Mouse (Mus musculus) liver, embryonic 11.5 days (tissue): ENCODE measurements around the gene Mapk14. TPM values are rescaled to one million over a fixed set of nuclear protein-coding genes. Genes with fewer than 3 reads are reported as not detected.

Source experiments
- ATAC-seq: fragments of 200-750 bp; cut with Nextera tagmentation; replicated peaks from 2 replicates; pipeline ENCODE4 v1.8.0; 2017; ENCODE audit warnings: moderate number of reproducible peaks, mild to moderate bottlenecking, moderate TSS enrichment, moderate library complexity; ENCODE audit not compliant: low FRiP score
- DNase-seq: peaks from one replicate; pipeline ENCODE4 v3.0.0-alpha.2; 2017; ENCODE audit warnings: low spot score
- H3K27ac ChIP-seq: fragments of 300-500 bp; sonication (generic); 2 replicates; pipeline ENCODE4 v1.5.1; 2014; ENCODE audit warnings: mild to moderate bottlenecking, low read depth, low read length, control low read depth
- H3K27me3 ChIP-seq: fragments of 300-500 bp; sonication (generic); replicated peaks from 2 replicates; pipeline ENCODE4 v1.6.1; 2014; ENCODE audit warnings: low read length, mixed read lengths; ENCODE audit not compliant: control insufficient read depth, insufficient read depth
- H3K36me3 ChIP-seq: fragments of 300-500 bp; sonication (generic); 2 replicates; pipeline ENCODE4 v1.6.1; 2014; ENCODE audit warnings: mild to moderate bottlenecking, low read length, moderate library complexity, mixed read lengths; ENCODE audit not compliant: control insufficient read depth, insufficient read depth
- H3K4me1 ChIP-seq: fragments of 300-500 bp; sonication (generic); replicated peaks from 2 replicates; pipeline ENCODE4 v1.6.1; 2014; ENCODE audit warnings: low read length, mixed read lengths; ENCODE audit not compliant: control insufficient read depth, insufficient read depth
- H3K4me2 ChIP-seq: fragments of 300-500 bp; sonication (generic); 2 replicates; pipeline ENCODE4 v1.6.1; 2014; ENCODE audit warnings: mild to moderate bottlenecking, control low read depth, moderate library complexity
- H3K4me3 ChIP-seq: fragments of 300-500 bp; sonication (generic); 2 replicates; pipeline ENCODE4 v1.5.1; 2014; ENCODE audit warnings: low read depth, low read length, control low read depth
- H3K9ac ChIP-seq: fragments of 300-500 bp; sonication (generic); 2 replicates; pipeline ENCODE4 v1.6.1; 2014; ENCODE audit warnings: low read depth, low read length, control low read depth
- H3K9me3 ChIP-seq: fragments of 300-500 bp; sonication (generic); 2 replicates; pipeline ENCODE4 v1.6.1; 2016; ENCODE audit warnings: low read length, inconsistent platforms, mixed read lengths; ENCODE audit not compliant: control insufficient read depth
- WGBS: fragments of 180-500 bp; shearing (Covaris S2); extraction: QIAGEN DNeasy Blood & Tissue Kit; methylation state at CpG from one replicate; pipeline ENCODE4 v1.1.7; 2014; 5-methylcytosine and 5-hydroxymethylcytosine counted together
- polyA plus RNA-seq: library from polyadenylated mRNA; unstranded; fragments of >200 nt; fragmentation: Nextera tagmentation; extraction: Ambion mirVana; gene quantifications from 2 replicates; pipeline ENCODE4 v1.2.1, GENCODE M21; 2014

Gene Mapk14
- polyA plus RNA-seq, 1 experiment from 2014 or later, result 58.5 TPM

DNA sequence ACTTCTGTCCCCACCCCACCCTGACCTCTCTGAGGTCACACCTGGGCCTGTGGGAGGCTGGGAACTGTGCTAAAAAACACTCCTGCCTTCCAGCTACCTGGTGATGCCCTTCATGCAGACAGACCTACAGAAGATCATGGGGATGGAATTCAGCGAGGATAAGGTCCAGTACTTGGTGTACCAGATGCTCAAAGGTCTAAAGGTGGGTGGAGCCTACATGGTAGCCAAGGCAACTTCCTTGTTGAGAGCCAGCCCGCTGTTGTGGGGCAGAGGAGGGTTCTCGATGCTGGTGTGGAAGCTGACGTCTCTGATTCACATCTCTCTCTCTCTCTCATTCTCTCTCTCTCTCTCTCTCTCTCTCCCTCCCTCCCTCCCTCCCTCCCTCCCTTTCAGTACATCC is 84.0 kb downstream of the Mapk14 start:
- ATAC-seq (no peak), DNase-seq (no peak)
- no peak overlapping the region for H3K9ac ChIP-seq
- H3K9me3 ChIP-seq, result no peaks in the 10 kb centered on the region
- H3K4me3 ChIP-seq, result no peak overlapping the region
- peaks cover 17% of the 10 kb centered on the region for H3K27me3 ChIP-seq
- WGBS, result 68% methylated on average over 4 of the region's 4 CpGs
- no peaks in the 10 kb centered on the region for H3K36me3 ChIP-seq
- H3K27ac ChIP-seq, result no peak overlapping the region
- peaks cover under 1% of the 10 kb centered on the region; the same call in 1 of the 2 replicates for H3K4me1 ChIP-seq
- no peak overlapping the region for H3K4me2 ChIP-seq

GRCm38 (mm10) chr17:28776817-28777216 is 85.7 kb downstream of the Mapk14 start:
- Histone ChIP-seq H3K4me3 (no peak overlapping the region), H3K9me3 (no peaks in the 10 kb centered on the region), H3K4me1 (peaks cover 4% of the 10 kb centered on the region; the same call in 1 of the 2 replicates), H3K36me3 (no peaks in the 10 kb centered on the region), H3K27me3 (peaks cover 5% of the 10 kb centered on the region; the same call in 1 of the 2 replicates), H3K4me2 (no peak overlapping the region), H3K27ac (no peak overlapping the region), H3K9ac (no peak overlapping the region)
- DNase-seq, result no peak
- WGBS, result 68% methylated on average over 3 of the region's 3 CpGs
- no peak for ATAC-seq

DNA sequence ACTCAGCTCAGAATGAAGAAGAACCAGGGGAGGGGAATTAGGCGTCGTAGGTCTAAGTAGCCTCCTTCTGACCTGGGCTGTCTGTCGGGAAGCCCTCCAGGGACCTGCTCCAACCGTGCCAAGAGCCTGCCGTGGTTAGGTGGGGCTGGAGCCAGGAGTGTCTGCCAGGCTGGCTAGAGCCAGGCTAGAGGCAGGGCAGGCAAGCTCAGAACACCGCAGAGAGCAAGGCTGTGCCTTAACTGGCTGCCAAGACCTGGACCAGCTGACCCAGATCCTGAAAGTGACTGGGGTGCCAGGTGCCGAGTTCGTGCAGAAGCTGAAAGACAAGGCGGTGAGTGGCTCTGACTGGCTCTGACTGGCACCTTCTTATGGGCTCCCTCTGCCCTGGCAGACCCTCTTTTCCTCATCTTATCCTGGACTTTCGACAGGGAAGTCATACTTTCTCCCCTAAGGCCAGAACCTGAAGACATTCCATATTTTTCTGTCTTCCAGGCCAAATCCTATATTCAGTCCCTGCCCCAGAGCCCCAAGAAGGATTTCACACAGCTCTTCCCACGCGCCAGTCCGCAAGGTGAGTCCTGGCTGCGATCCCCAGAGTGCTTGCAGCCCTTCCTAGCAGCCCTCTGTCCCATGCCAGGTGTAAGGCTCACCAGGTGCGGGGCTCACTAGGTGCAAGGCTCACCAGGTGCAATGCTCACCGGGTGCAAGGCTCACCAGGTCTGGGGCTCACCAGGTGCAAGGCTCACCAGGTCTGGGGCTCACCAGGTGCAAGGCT is 86.3 kb downstream of the Mapk14 start:
- Histone ChIP-seq H3K9me3 (no peaks in the 10 kb centered on the region), H3K27ac (no peak overlapping the region), H3K4me2 (no peak overlapping the region), H3K36me3 (no peaks in the 10 kb centered on the region), H3K9ac (no peak overlapping the region), H3K4me1 (peaks cover 4% of the 10 kb centered on the region; the same call in 1 of the 2 replicates), H3K4me3 (no peak overlapping the region), H3K27me3 (0 out of 2 replicates have a peak, but pooled peaks cover 5% of the 10 kb centered on the region)
- 79% methylated on average over 16 of the region's 16 CpGs for WGBS
- no peak for DNase-seq
- ATAC-seq, result no peak

GRCm38 (mm10) chr17:28779735-28780134 is 88.6 kb downstream of the Mapk14 start:
- Histone ChIP-seq H3K27me3 (0 out of 2 replicates have a peak, but pooled peaks cover 5% of the 10 kb centered on the region), H3K36me3 (no peaks in the 10 kb centered on the region), H3K9ac (no peak overlapping the region), H3K4me2 (no peak overlapping the region), H3K4me3 (no peak overlapping the region), H3K9me3 (no peaks in the 10 kb centered on the region), H3K4me1 (peaks cover 4% of the 10 kb centered on the region; the same call in 1 of the 2 replicates), H3K27ac (no peak overlapping the region)
- 85% methylated on average over 3 of the region's 3 CpGs for whole genome bisulfite sequencing
- DNase-seq (no peak), ATAC-seq (no peak)

GRCm38 (mm10) chr17:28780836-28781235 is 89.7 kb downstream of the Mapk14 start:
- H3K4me3 ChIP-seq, result no peak overlapping the region
- no peak overlapping the region for H3K27ac ChIP-seq
- no peak for DNase-seq
- 65% methylated on average over 3 of the region's 3 CpGs for WGBS
- H3K9ac ChIP-seq, result no peak overlapping the region
- no peak overlapping the region for H3K4me2 ChIP-seq
- 0 out of 2 replicates have a peak, but pooled peaks cover 5% of the 10 kb centered on the region for H3K27me3 ChIP-seq
- ATAC-seq, result no peak
- no peaks in the 10 kb centered on the region for H3K9me3 ChIP-seq
- peaks cover 4% of the 10 kb centered on the region; the same call in 1 of the 2 replicates for H3K4me1 ChIP-seq
- H3K36me3 ChIP-seq, result no peaks in the 10 kb centered on the region

GRCm38 (mm10) chr17:28781290-28782045 is 90.3 kb downstream of the Mapk14 start:
- H3K4me2 ChIP-seq, result no peak overlapping the region
- 0 out of 2 replicates have a peak, but pooled peaks cover 5% of the 10 kb centered on the region for H3K27me3 ChIP-seq
- ATAC-seq, result no peak
- H3K9me3 ChIP-seq, result no peaks in the 10 kb centered on the region
- no peak for DNase-seq
- no peak overlapping the region for H3K4me3 ChIP-seq
- peaks cover 4% of the 10 kb centered on the region; the same call in 1 of the 2 replicates for H3K4me1 ChIP-seq
- H3K27ac ChIP-seq, result no peak overlapping the region
- WGBS, result 56% methylated on average over 9 of the region's 9 CpGs
- no peak overlapping the region for H3K9ac ChIP-seq
- H3K36me3 ChIP-seq, result no peaks in the 10 kb centered on the region

- 85% methylated on average over 3 of the region's 3 CpGs for WGBS
- Histone ChIP-seq H3K4me2 (no peak overlapping the region), H3K9ac (no peak overlapping the region), H3K9me3 (no peaks in the 10 kb centered on the region), H3K36me3 (no peaks in the 10 kb centered on the region), H3K4me1 (peaks cover 4% of the 10 kb centered on the region; the same call in 1 of the 2 replicates), H3K27me3 (no peaks in the 10 kb centered on the region), H3K4me3 (no peak overlapping the region), H3K27ac (no peak overlapping the region)
- DNase-seq (no peak), ATAC-seq (no peak)
Observed at GRCm38 (mm10) chr17:28785036-28785435, 93.9 kb downstream of the Mapk14 start.

- Histone ChIP-seq H3K9ac (no peak overlapping the region), H3K9me3 (no peaks in the 10 kb centered on the region), H3K27me3 (no peaks in the 10 kb centered on the region), H3K4me2 (no peak overlapping the region), H3K4me1 (no peaks in the 10 kb centered on the region), H3K36me3 (no peaks in the 10 kb centered on the region), H3K4me3 (no peak overlapping the region), H3K27ac (no peak overlapping the region)
- no peak for ATAC-seq
- no peak for DNase-seq
- WGBS, result 93% methylated on average over 12 of the region's 12 CpGs
Observed at GRCm38 (mm10) chr17:28787507-28787906, 96.4 kb downstream of the Mapk14 start.
